Mouse (Mus musculus) brain, adult 2 months (tissue): ENCODE measurements at regions not wholly inside any gene's neighbourhood (a gene's known extent, or its start where the extent isn't known, plus 50 kb on each side); places are given as distances from the start of the nearest gene placed in this dataset.

Experiments
- DNase-seq: peaks from one replicate; pipeline ENCODE4 v3.0.0; 2011; ENCODE audit warnings: low read depth, low spot score

- no peak for DNase-seq
These were observed 64.0 kb downstream of the Pthlh start for GRCm38 (mm10) chr6:147199955-147200354.

GRCm38 (mm10) chr6:147199411-147199810 is 64.6 kb downstream of the Pthlh start:
- no peak for DNase-seq

- DNase-seq, result no peak
These were observed 67.6 kb downstream of the Pthlh start for GRCm38 (mm10) chr6:147196432-147196831.

- DNase-seq, result peak; percentile 9
These were observed 68.7 kb downstream of the Pthlh start for GRCm38 (mm10) chr6:147195277-147195676.

- DNase-seq, result no peak
These were observed 76.3 kb downstream of the Pthlh start for GRCm38 (mm10) chr6:147187710-147188109.

GRCm38 (mm10) chr6:147178276-147178675 is 85.7 kb downstream of the Pthlh start:
- DNase-seq, result peak; percentile 7

- DNase-seq, result no peak
These were observed 85.0 kb downstream of the Klhl42 start for GRCm38 (mm10) chr6:147176176-147176575.
